Mouse (Mus musculus): ENCODE results near the gene Tsga10ip.

Tsga10ip gene

DNA sequence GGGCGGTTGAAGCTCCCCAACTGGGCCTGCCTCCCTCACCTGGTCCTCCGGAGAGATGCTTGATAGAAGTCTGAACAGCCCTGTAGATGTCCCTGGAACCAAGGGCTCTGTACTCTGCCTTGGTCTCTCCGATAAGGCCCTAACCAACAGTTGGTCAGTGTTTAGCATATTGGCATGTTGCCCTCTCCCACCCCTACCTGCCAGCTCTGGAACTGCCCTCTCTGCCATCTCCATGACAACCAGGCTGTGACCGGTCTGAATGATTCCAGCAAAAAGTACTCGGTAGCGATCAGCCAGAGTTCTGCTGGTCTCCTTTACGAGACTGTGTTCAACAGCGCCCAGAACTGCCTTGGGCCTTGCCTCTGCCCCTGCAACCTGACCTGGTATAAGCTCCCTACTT lies at the start of gene Tsga10ip:
Tsga10ip (minus strand) TSS at position 234 of the 400 bp plus-strand sequence.
- in situ Hi-C loops (cut with MboI, MseI), result no loop called here

DNA sequence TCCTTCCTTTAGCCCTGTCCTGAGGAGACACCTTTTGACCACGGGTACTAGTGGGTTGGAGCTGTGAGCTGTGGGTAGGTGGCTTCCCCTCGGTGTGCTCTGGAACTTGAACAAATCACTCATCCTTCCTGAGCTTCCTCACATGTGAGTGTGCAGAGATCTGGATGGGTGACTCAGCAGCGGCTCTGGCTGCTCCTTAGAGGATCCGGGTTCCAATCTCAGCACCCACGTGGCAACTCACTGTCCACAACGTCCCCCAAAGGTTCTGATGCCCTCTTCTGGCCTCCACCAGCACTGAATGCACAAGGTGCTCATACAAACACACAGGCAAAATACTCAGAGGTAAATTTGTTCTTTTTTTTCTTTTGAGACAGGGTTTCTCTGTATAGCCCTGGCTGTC lies 49.4 kb upstream of the Tsga10ip start:
- in situ Hi-C loops (cut with MboI, MseI), result no loop called here

- in situ Hi-C loops (cut with MboI, MseI), result no loop called here
Measured at GRCm38 (mm10) chr19:5449673-5450072, 47.3 kb upstream of the Tsga10ip start.

DNA sequence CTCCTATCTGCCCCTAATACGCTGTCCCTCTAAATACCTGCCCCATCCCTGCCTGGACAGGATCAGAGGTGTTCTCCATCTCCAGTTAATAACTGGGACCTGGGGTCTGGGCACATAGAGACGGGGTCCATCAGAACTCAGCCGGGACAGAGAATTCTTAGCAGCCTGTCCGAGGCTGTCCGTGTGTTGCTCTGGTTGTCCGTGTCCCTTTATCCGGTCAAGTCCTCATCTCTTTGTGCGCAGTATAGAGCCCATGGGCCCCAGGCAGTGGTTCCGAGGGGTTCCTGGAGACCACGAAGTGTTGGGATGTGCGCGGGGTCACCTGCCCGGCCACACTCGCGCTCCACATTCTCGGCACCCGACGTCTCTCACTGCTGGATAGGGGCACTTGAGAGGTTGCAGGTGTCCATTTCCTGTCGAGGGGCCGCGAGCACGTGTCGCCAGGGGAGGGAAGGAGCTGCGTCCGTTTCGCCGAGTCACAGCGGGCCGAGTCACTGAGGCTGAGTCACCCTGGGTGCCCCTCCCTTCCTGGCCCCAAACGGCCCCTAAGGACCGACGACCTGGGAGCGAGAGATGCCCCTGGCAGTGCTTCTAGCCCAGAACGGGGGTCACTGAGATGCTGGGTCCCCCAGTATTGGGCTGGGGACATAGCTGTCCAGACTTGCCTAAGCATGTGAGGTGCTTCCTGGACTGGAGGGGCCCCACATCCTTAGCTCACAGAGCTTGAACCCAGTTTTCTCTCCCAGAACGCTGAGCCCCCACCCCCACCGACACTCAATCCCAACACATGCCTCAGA lies 46.2 kb upstream of the Tsga10ip start:
- in situ Hi-C loops (cut with MboI, MseI), result no loop called here

DNA sequence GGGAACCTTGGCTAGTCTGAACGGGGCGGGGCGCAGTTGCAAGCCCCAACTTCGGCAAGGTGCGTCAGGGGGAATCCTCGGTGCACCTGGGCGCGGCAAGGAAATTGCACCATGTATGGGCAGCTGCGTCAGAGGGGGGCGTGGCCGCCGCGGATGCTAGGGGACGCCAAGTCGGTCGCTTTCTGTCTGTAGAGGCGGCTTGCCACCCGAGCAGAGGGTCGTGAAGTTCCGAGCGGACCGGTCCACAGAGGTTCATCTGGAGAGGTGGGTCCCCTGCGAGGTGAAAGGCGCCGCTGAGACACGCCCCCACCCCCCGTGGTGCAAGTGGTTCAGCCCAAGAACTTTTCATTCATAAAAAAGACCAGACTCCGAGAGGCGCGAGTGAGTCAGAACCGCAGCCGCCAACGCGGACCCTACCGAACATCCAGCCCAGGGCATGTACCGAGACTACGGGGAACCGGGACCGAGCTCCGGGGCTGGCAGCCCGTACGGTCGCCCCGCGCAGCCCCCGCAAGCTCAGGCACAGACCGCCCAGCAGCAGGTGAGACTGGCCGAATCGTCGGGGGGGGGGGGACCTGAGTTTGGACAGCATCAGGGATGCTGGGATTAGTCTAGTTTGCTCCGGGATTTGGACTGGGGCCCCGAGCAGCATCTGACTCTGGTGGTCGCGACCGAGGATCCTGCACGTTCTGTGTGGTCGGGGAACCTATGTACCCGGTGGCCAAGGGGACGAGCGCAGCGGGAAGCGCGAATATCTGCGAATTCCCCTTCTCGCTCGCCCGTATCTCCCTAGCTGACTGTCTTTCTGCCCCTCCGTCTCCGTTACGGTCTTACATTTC lies 45.4 kb upstream of the Tsga10ip start, which contains the start of gene Fosl1:
Fosl1 (plus strand) TSS at position 33 of the 839 bp plus-strand sequence.
- in situ Hi-C loops (cut with MboI, MseI), result no loop called here

- in situ Hi-C loops (cut with MboI, MseI), result no loop called here
Measured at GRCm38 (mm10) chr19:5445747-5446146, 43.4 kb upstream of the Tsga10ip start.

DNA sequence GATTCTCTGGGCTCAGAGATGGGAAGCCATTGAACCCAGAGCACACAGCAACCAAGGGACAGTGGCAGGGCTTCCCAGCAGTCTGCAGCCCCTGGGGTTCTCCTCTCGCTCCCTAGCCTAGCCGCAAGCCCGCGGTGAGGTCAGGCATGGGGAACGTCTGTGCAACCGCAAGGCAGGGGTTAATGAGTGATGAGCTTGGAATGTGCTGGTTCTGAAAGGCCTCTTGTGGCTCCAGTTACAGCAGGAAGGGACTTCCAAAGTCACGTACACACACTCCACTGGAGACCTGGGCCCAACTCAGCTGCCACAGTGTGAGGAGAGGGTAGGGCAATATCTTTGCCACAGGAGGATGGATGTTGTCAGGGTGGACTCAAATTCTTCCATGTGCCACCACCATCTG lies 42.6 kb upstream of the Tsga10ip start:
- in situ Hi-C loops (cut with MboI, MseI), result no loop called here

DNA sequence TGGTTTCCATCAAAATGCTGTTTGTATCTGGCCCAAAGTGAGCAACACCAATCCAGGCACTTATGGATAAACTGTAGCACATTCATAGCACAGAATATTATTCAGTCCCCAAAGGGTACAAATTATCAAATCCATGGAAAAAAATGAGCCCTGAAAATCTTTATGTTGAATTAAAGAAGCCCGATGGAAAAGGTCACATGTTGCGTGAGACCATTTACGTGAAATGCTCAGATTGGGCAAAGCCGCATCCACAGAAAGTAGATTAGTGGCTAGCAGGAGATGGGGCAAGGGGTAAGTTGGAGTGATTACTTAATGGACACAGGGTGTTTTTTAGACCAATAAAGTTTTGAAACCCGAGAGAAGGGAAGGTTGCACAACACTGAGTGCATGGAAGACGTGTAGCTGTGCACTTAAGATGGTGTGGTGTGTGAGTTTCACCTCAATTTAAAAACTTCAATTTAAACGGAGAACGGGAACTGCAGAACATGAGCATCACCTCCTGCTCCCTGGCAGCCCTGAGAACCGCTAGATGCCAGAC lies 42.1 kb upstream of the Tsga10ip start:
- in situ Hi-C loops (cut with MboI, MseI), result no loop called here

- in situ Hi-C loops (cut with MboI, MseI), result no loop called here
Measured at GRCm38 (mm10) chr19:5433951-5434350, 31.6 kb upstream of the Tsga10ip start.

- in situ Hi-C loops (cut with MboI, MseI), result no loop called here
Measured at GRCm38 (mm10) chr19:5432992-5433852, 30.9 kb upstream of the Tsga10ip start.

DNA sequence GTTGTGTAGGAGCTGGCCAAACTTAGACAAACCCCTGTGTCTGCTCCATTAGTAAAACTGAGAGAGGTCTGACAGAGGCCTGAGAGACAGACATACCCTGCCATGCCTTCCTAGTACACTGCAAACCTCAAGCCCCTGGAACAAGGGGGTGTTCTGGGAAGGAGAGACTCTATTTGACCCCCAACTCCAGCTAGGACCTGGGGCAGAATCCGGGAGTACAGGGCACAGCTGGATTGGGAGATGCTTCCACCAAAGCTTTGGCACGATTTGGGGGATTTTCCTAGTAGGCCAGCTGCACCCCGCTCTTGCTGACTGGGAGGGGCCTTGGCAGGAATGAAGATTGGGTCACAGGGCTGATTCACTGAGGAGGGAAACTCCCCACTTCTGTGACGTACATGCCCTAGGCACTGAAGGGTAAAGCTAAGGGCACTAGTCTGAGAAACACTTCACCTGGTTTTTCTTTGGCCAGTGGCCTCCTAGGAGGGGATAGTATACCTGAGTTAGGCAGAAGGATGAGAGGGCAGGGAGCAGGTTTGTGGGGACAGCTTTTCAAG lies 29.7 kb upstream of the Tsga10ip start:
- in situ Hi-C loops (cut with MboI, MseI), result no loop called here

- in situ Hi-C loops (cut with MboI, MseI), result no loop called here
Measured at GRCm38 (mm10) chr19:5430408-5430807, 28.1 kb upstream of the Tsga10ip start.

DNA sequence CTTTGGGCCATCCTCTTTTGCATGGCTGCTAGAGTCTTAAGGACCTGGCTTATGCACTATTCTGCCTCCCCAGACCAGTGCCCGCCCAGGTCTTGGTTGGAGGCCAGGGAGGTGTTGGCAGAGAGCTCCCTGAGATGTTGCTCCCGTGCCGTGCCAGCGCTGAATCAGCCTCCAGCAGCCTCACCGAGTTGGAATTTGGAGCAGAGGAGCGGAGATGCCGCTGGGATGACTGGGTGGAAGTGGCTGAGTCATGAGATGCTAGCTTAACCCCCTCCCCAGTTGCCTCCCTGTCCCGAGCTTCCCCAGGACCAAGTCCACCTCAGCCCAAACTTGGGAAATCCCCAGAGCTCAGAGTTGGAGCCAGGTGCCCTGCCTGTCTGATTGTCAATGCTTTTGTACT lies 27.5 kb upstream of the Tsga10ip start:
- in situ Hi-C loops (cut with MboI, MseI), result no loop called here

- in situ Hi-C loops (cut with MboI, MseI), result no loop called here
Measured at GRCm38 (mm10) chr19:5429219-5429618, 26.9 kb upstream of the Tsga10ip start.

DNA sequence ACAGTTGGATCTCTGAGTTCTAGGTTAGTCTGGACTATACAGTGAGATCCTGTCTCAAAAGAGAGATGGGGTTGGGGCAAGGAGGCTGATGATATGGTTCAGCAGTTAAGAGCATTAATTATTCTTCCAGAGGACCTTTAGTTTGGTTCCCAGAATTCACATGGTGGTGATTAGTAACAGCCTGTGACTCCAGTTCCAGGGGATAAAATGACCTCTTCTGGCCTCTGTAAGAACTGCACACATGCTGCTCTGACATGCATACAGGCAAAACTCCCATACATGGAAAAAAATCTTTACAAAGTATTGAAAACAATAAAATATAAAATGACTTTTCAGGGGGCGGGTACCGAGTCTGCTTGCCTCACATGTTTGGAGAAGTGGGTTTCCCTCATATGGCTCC lies 25.8 kb upstream of the Tsga10ip start:
- in situ Hi-C loops (cut with MboI, MseI), result no loop called here

- in situ Hi-C loops (cut with MboI, MseI), result no loop called here
Measured at GRCm38 (mm10) chr19:5426640-5427290, 24.4 kb upstream of the Tsga10ip start.

DNA sequence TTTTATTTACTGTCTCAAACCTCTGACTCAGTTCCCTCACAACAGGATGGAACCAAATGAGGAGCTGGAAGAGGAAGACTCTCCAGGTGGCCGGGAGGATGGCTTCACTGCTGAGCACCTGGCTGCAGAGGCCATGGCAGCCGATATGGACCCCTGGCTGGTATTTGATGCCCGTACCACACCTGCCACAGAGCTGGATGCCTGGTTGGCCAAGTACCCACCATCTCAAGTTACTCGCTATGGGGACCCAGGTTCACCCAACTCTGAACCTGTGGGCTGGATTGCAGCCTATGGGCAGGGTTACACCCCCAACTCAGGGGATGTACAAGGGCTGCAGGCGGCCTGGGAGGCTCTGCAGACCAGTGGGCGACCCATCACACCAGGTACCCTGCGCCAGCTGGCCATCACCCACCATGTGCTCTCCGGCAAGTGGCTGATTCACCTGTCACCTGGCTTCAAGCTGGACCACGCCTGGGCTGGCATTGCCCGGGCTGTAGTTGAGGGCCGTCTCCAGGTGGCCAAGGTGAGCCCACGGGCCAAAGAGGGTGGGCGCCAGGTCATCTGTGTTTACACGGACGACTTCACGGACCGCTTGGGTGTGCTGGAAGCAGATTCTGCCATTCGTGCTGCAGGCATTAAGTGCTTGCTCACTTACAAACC lies 23.7 kb upstream of the Tsga10ip start:
- in situ Hi-C loops (cut with MboI, MseI), result no loop called here

DNA sequence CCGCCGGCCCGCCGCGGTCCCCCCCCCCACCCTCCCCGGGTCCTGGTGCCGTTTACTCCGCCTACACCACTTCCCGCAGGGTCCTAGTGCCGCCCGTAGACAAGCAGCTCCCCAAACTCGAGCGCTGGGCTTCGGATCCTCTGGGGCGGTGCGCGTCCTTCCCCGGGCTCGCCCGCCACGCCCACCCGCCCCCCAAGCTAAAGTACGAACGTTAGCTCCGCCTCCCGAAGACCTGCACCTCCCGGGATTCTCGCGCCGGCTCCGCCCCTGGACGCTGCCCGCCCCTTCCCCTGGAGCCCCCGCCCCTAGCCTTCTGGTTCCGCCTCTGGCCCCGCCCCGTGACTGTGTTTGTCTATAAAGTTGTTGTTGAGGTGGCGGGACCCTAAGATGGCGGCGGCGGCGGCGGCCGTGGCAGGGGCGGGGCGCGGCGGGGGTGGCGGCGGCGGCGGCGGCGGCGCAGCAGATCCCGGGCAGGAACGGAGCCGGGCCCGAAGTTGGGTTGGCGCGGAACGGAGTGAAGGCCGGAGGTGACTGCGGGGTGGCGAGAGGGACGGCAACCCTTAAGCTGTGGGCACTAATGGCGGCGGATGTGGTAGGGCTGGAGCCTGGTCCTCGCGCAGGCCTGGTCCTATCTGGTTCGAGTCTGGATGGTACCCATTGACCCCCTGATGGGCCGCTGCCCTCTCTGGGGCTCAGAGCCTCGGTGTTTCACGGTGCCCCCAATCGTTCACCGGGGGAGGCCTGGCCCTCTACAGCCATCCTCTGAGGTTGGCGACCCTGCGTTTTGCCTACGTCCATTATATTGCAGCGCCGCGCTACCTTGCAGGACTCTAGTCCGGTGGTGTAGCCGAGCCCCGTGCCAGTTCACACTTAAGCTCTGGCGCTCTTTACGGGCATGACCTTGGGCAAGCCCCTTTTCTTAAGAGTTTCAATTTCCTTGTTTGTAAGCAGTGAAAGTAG lies 22.7 kb upstream of the Tsga10ip start, which contains the start of the genes Drap1 and AI837181:
Drap1 (minus strand) TSS at position 198 of the 960 bp plus-strand sequence.
AI837181 (plus strand) TSS at position 363 of the 960 bp plus-strand sequence.
- in situ Hi-C loops (cut with MboI, MseI), result no loop called here

Data from T-helper 2 cell (primary cell).